Mouse (Mus musculus): Measurements from ENCODE around the gene Rnf186. TPM values are rescaled to one million over a fixed set of nuclear protein-coding genes. Genes with fewer than 3 reads are reported as not detected.

The Rnf186 gene
- polyA plus RNA-seq, 1 experiment from 2014 or later: not detected

DNA sequence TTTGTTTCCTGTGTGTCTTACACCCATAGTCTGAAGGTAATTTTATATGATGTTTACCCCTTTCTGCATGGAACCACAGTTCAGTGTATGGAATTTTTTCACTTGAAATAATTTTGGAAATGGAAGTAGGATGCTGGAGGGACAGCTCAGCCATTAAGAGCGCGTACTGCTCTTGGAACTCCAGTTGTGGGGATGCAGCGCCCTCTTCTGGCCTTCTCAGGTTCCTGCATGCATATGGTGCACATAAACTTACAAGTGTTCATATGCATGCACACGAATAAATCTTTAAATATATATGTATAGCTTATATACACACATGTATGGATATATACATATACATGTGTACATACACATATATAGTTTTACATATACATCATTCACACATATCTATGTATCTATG, 30.2 kb downstream of the Rnf186 start:
- Histone ChIP-seq H3K4me1 (ENCODE audit: control insufficient read depth in 2 of 2, insufficient read depth in 2 of 2, low read length in 2 of 2) (no peaks in the 10 kb centered on the region), H3K4me2 (ENCODE audit: low read length) (no peak overlapping the region), H3K9ac (ENCODE audit: low read length) (no peak overlapping the region), H3K9me3 (ENCODE audit: control insufficient read depth, low read length) (peaks cover 5% of the 10 kb centered on the region; the same call in 1 of the 2 replicates), H3K27ac (replicated peaks in 1 of 2; ENCODE audit: control insufficient read depth in 1 of 2, insufficient read depth in 1 of 2, low read depth in 2 of 2, low read length in 2 of 2) (no peak overlapping the region), H3K4me3 (ENCODE audit: control insufficient read depth in 1 of 2, insufficient read depth in 1 of 2, low read depth in 1 of 2, low read length in 2 of 2) (no peak overlapping the region), H3K27me3 (ENCODE audit: control insufficient read depth, insufficient read depth, low read length) (no peaks in the 10 kb centered on the region), H3K36me3 (ENCODE audit: control insufficient read depth, insufficient read depth, low read length) (0 out of 2 replicates have a peak, but pooled peaks cover 10% of the 10 kb centered on the region)
- 79% methylated on average over 4 of the region's 4 CpGs for WGBS
- no peak for ATAC-seq (ENCODE audit: insufficient number of reproducible peaks, insufficient read depth, low FRiP score, low read depth)

DNA sequence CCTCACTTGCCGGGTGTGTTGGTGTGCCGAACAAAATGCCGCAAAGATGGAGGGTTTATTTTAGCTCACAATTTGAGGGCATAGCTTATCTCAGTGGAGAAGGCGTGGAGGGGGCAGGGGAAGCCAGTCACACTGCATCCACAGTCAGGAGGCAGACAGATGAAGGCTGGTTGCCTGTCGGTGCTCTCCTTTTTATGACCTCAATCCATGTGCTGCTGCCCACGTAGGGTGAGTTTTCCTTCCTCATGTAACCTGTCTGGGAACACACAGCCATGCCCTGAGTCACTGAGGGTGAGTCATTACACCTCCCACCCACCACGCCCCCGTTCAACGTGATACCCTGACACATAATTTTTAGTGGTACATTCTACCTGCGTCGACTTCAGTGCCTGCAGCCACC, 31.7 kb downstream of the Rnf186 start:
- ATAC-seq (ENCODE audit: insufficient number of reproducible peaks, insufficient read depth, low FRiP score, low read depth): no peak
- 67% methylated on average over 11 of the region's 11 CpGs for WGBS
- Histone ChIP-seq H3K4me3 (ENCODE audit: control insufficient read depth in 1 of 2, insufficient read depth in 1 of 2, low read depth in 1 of 2, low read length in 2 of 2) (no peak overlapping the region), H3K9me3 (ENCODE audit: control insufficient read depth, low read length) (peaks cover 5% of the 10 kb centered on the region; the same call in 1 of the 2 replicates), H3K4me2 (ENCODE audit: low read length) (no peak overlapping the region), H3K27me3 (ENCODE audit: control insufficient read depth, insufficient read depth, low read length) (no peaks in the 10 kb centered on the region), H3K36me3 (ENCODE audit: control insufficient read depth, insufficient read depth, low read length) (0 out of 2 replicates have a peak, but pooled peaks cover 10% of the 10 kb centered on the region), H3K9ac (ENCODE audit: low read length) (no peak overlapping the region), H3K4me1 (ENCODE audit: control insufficient read depth in 2 of 2, insufficient read depth in 2 of 2, low read length in 2 of 2) (no peaks in the 10 kb centered on the region), H3K27ac (replicated peaks in 1 of 2; ENCODE audit: control insufficient read depth in 1 of 2, insufficient read depth in 1 of 2, low read depth in 2 of 2, low read length in 2 of 2) (no peak overlapping the region)

DNA sequence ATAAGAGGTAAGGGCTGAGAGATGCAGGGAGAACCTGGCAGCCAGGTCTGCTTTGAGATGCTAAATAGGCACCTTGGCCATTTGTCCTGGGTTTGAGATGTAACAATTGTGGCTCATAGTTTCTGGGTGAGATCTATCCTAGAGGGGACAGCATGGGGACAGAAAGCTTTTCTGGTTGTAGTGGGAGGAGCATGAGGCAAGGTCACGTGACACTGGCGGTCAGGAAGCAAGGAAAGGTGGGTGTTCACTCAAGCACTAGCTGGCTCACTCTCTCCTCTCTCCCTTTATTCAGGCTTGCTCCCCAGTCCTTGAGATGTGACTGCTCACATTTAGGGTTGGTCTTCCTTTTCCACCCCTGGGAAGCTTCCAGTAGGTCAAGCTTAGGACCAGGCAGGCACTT, 34.1 kb downstream of the Rnf186 start:
- no peak for ATAC-seq (ENCODE audit: insufficient number of reproducible peaks, insufficient read depth, low FRiP score, low read depth)
- Histone ChIP-seq H3K36me3 (ENCODE audit: control insufficient read depth, insufficient read depth, low read length) (0 out of 2 replicates have a peak, but pooled peaks cover 10% of the 10 kb centered on the region), H3K27me3 (ENCODE audit: control insufficient read depth, insufficient read depth, low read length) (no peaks in the 10 kb centered on the region), H3K27ac (replicated peaks in 1 of 2; ENCODE audit: control insufficient read depth in 1 of 2, insufficient read depth in 1 of 2, low read depth in 2 of 2, low read length in 2 of 2) (no peak overlapping the region), H3K4me1 (ENCODE audit: control insufficient read depth in 2 of 2, insufficient read depth in 2 of 2, low read length in 2 of 2) (no peaks in the 10 kb centered on the region), H3K4me2 (ENCODE audit: low read length) (peak overlapping the region; percentile 43), H3K9me3 (ENCODE audit: control insufficient read depth, low read length) (peaks cover 5% of the 10 kb centered on the region; the same call in 1 of the 2 replicates), H3K4me3 (ENCODE audit: control insufficient read depth in 1 of 2, insufficient read depth in 1 of 2, low read depth in 1 of 2, low read length in 2 of 2) (no peak overlapping the region), H3K9ac (ENCODE audit: low read length) (no peak overlapping the region)
- 58% methylated on average over 2 of the region's 2 CpGs for WGBS

DNA sequence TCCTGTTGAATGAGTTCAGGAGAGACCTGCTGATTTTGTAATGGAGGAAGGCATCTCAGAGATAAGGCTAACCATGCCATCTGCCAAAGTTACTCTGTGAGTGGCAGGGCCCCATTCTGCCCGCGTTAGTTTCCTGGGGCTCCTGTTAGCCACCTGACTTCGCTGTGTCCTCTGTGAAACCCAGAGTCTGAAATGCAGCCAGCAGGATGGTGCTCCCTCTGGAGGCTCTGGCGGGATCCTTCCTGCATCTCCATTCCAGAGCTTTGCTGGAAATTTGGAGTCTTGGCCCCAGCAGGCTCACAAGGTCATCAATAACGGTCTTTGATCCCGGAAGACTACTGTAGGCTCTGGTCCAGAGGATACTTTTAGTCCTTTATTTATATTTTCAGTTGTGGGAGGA, 34.5 kb downstream of the Rnf186 start:
- no peak for ATAC-seq (ENCODE audit: insufficient number of reproducible peaks, insufficient read depth, low FRiP score, low read depth)
- Histone ChIP-seq H3K27ac (replicated peaks in 1 of 2; ENCODE audit: control insufficient read depth in 1 of 2, insufficient read depth in 1 of 2, low read depth in 2 of 2, low read length in 2 of 2) (no peak overlapping the region), H3K36me3 (ENCODE audit: control insufficient read depth, insufficient read depth, low read length) (0 out of 2 replicates have a peak, but pooled peaks cover 9% of the 10 kb centered on the region), H3K9ac (ENCODE audit: low read length) (no peak overlapping the region), H3K4me3 (ENCODE audit: control insufficient read depth in 1 of 2, insufficient read depth in 1 of 2, low read depth in 1 of 2, low read length in 2 of 2) (no peak overlapping the region), H3K9me3 (ENCODE audit: control insufficient read depth, low read length) (peaks cover 5% of the 10 kb centered on the region; the same call in 1 of the 2 replicates), H3K4me1 (ENCODE audit: control insufficient read depth in 2 of 2, insufficient read depth in 2 of 2, low read length in 2 of 2) (no peaks in the 10 kb centered on the region), H3K27me3 (ENCODE audit: control insufficient read depth, insufficient read depth, low read length) (no peaks in the 10 kb centered on the region), H3K4me2 (ENCODE audit: low read length) (peak overlapping the region; percentile 43)
- 26% methylated on average over 6 of the region's 6 CpGs for WGBS

DNA sequence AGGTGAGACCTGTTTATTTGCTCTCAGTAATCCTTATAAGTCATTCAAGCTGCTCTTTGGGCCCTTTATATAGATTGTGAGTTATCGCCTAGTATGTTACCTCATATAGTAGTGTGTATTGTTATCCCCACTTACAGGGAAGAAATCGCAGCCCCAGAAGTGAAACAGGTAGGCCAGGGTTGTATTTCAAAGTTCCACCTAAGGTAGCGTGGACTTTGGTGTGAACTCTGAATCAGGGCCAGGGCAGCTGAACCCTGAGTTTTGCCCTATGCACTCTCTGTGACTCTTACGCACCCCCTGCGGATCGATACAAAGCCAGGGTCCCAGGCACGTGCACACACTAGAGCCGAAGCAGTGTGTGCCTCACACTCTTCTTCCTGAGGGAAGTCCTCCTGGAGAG, 37.2 kb downstream of the Rnf186 start:
- H3K4me2 ChIP-seq (ENCODE audit: low read length): no peak overlapping the region
- no peak overlapping the region for H3K27ac ChIP-seq (replicated peaks in 1 of 2; ENCODE audit: control insufficient read depth in 1 of 2, insufficient read depth in 1 of 2, low read depth in 2 of 2, low read length in 2 of 2)
- no peaks in the 10 kb centered on the region for H3K27me3 ChIP-seq (ENCODE audit: control insufficient read depth, insufficient read depth, low read length)
- ATAC-seq (ENCODE audit: insufficient number of reproducible peaks, insufficient read depth, low FRiP score, low read depth): no peak
- no peaks in the 10 kb centered on the region for H3K4me1 ChIP-seq (ENCODE audit: control insufficient read depth in 2 of 2, insufficient read depth in 2 of 2, low read length in 2 of 2)
- H3K9ac ChIP-seq (ENCODE audit: low read length): no peak overlapping the region
- H3K4me3 ChIP-seq (ENCODE audit: control insufficient read depth in 1 of 2, insufficient read depth in 1 of 2, low read depth in 1 of 2, low read length in 2 of 2): no peak overlapping the region
- H3K36me3 ChIP-seq (ENCODE audit: control insufficient read depth, insufficient read depth, low read length): no peaks in the 10 kb centered on the region
- H3K9me3 ChIP-seq (ENCODE audit: control insufficient read depth, low read length): no peaks in the 10 kb centered on the region
- WGBS: 88% methylated on average over 8 of the region's 8 CpGs

DNA sequence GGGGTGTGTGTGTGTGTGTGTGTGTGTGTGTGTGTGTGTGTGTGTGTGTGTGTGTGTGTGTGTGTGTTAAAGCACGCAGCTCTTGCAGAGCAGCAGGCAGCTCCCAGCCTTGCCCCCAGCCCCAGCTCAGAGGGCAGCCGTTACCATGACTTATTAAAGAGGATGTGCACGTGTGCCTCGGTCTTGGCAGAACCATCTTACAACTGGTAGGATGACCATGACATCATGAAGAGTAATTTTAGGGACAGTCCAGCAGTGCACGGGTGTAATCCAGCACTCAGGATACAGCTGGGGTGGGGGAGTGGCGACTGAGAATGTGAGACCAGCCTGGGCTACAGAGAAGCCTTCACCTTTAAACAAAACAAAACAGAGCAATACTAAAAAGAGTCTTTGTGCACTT, 38.3 kb downstream of the Rnf186 start:
- no peaks in the 10 kb centered on the region for H3K36me3 ChIP-seq (ENCODE audit: control insufficient read depth, insufficient read depth, low read length)
- no peak overlapping the region for H3K9ac ChIP-seq (ENCODE audit: low read length)
- whole genome bisulfite sequencing: 61% methylated on average over 6 of the region's 6 CpGs
- ATAC-seq (ENCODE audit: insufficient number of reproducible peaks, insufficient read depth, low FRiP score, low read depth): no peak
- no peak overlapping the region for H3K4me2 ChIP-seq (ENCODE audit: low read length)
- H3K4me3 ChIP-seq (ENCODE audit: control insufficient read depth in 1 of 2, insufficient read depth in 1 of 2, low read depth in 1 of 2, low read length in 2 of 2): no peak overlapping the region
- H3K4me1 ChIP-seq (ENCODE audit: control insufficient read depth in 2 of 2, insufficient read depth in 2 of 2, low read length in 2 of 2): no peaks in the 10 kb centered on the region
- H3K27ac ChIP-seq (replicated peaks in 1 of 2; ENCODE audit: control insufficient read depth in 1 of 2, insufficient read depth in 1 of 2, low read depth in 2 of 2, low read length in 2 of 2): no peak overlapping the region
- H3K27me3 ChIP-seq (ENCODE audit: control insufficient read depth, insufficient read depth, low read length): no peaks in the 10 kb centered on the region
- no peaks in the 10 kb centered on the region for H3K9me3 ChIP-seq (ENCODE audit: control insufficient read depth, low read length)

DNA sequence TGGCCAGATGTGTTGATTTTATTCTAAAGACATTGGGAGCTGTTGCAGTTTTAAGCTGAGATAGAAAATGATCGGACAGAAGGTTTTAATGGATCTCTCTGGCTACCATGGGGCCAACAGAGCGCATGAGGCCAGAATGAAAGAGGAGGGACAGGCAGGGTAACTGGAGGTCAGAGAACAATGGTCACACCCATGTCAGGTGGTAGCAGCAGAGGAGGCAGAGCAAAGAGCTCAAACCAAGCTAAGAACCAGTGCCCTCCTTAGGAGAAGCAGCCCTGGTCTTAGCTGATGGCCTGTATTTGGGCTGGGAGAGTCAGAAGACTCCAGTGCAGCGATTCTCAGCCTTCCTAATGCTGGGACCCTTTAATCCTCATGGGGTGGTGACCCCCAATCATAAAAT, 40.4 kb downstream of the Rnf186 start:
- Histone ChIP-seq H3K9ac (ENCODE audit: low read length) (no peak overlapping the region), H3K4me1 (ENCODE audit: control insufficient read depth in 2 of 2, insufficient read depth in 2 of 2, low read length in 2 of 2) (no peaks in the 10 kb centered on the region), H3K4me2 (ENCODE audit: low read length) (no peak overlapping the region), H3K27ac (replicated peaks in 1 of 2; ENCODE audit: control insufficient read depth in 1 of 2, insufficient read depth in 1 of 2, low read depth in 2 of 2, low read length in 2 of 2) (no peak overlapping the region), H3K36me3 (ENCODE audit: control insufficient read depth, insufficient read depth, low read length) (no peaks in the 10 kb centered on the region), H3K27me3 (ENCODE audit: control insufficient read depth, insufficient read depth, low read length) (no peaks in the 10 kb centered on the region), H3K4me3 (ENCODE audit: control insufficient read depth in 1 of 2, insufficient read depth in 1 of 2, low read depth in 1 of 2, low read length in 2 of 2) (no peak overlapping the region), H3K9me3 (ENCODE audit: control insufficient read depth, low read length) (no peaks in the 10 kb centered on the region)
- WGBS: 85% methylated on average over 3 of the region's 3 CpGs
- no peak for ATAC-seq (ENCODE audit: insufficient number of reproducible peaks, insufficient read depth, low FRiP score, low read depth)

DNA sequence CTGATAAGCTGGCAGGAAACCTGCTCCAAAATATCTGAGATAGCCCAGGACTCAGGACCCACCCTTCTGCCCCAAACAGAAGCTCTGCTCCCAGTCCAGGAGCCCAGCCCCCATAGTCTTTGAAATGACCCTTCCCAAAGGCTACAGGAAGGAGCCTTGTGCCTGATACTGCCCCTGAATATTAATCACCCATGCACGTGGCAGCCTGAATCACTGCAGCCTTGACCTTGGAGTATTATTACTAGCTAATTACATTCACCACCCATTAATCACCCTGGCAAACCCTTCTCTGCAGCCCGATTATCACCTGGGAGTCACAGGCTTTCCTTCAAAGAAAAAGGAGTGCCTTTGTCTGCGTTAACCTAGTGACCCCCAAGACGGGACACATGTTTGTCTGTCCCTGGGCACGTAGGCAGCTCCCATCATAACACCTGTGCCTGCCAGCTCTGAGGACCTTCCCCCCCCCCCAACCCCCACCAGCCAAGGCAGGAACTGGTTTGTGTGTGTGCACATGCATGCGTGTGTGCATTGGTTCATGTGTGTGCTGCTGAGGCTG, 41.1 kb downstream of the Rnf186 start:
- Histone ChIP-seq H3K36me3 (ENCODE audit: control insufficient read depth, insufficient read depth, low read length) (no peaks in the 10 kb centered on the region), H3K4me1 (ENCODE audit: control insufficient read depth in 2 of 2, insufficient read depth in 2 of 2, low read length in 2 of 2) (no peaks in the 10 kb centered on the region), H3K27me3 (ENCODE audit: control insufficient read depth, insufficient read depth, low read length) (no peaks in the 10 kb centered on the region), H3K9me3 (ENCODE audit: control insufficient read depth, low read length) (no peaks in the 10 kb centered on the region), H3K4me3 (ENCODE audit: control insufficient read depth in 1 of 2, insufficient read depth in 1 of 2, low read depth in 1 of 2, low read length in 2 of 2) (no peak overlapping the region), H3K9ac (ENCODE audit: low read length) (no peak overlapping the region), H3K27ac (replicated peaks in 1 of 2; ENCODE audit: control insufficient read depth in 1 of 2, insufficient read depth in 1 of 2, low read depth in 2 of 2, low read length in 2 of 2) (no peak overlapping the region), H3K4me2 (ENCODE audit: low read length) (no peak overlapping the region)
- no peak for ATAC-seq (ENCODE audit: insufficient number of reproducible peaks, insufficient read depth, low FRiP score, low read depth)
- 61% methylated on average over 6 of the region's 6 CpGs for WGBS
